Mouse (Mus musculus): ENCODE results near the gene Poll. TPM values are rescaled to one million over a fixed set of nuclear protein-coding genes. Genes with fewer than 3 reads are reported as not detected.
"Not testable (repeated sequence)": the region's sequence is repeated elsewhere in the genome, so short reads cannot be mapped to it uniquely, and the experiment has no call there.

The Poll gene
- polyA plus RNA-seq, 1 experiment from 2014 or later: 18.1 TPM

GRCm38 (mm10) chr19:45574941-45575631 lies 14.8 kb upstream of the Poll start:
- Histone ChIP-seq H3K27ac (no peak overlapping the region), H3K27me3 (peaks cover 78% of the 10 kb centered on the region)

GRCm38 (mm10) chr19:45574339-45574898 lies 14.1 kb upstream of the Poll start:
- Histone ChIP-seq H3K9ac (no peak overlapping the region), H3K4me1 (peaks cover 17% of the 10 kb centered on the region), H3K9me3 (no peaks in the 10 kb centered on the region), H3K27ac (no peak overlapping the region), H3K36me3 (replicated peaks) (peaks cover 37% of the 10 kb centered on the region), H3K4me3 (replicated peaks) (no peak overlapping the region), H3K27me3 (peaks cover 78% of the 10 kb centered on the region), H3K4me2 (no peak overlapping the region)
- WGBS: 79% methylated on average over 7 of the region's 7 CpGs
- ATAC-seq (ENCODE audit: low FRiP score): no peak

More at GRCm38 (mm10) chr19:45574941-45575631, 14.8 kb upstream of the Poll start:
- H3K9me3 ChIP-seq: no peaks in the 10 kb centered on the region
- H3K4me1 ChIP-seq: peaks cover 19% of the 10 kb centered on the region
- no peak for ATAC-seq (ENCODE audit: low FRiP score)
- no peak overlapping the region for H3K4me3 ChIP-seq (replicated peaks)
- H3K4me2 ChIP-seq: no peak overlapping the region
- 55% methylated on average over 19 of the region's 19 CpGs for WGBS
- H3K36me3 ChIP-seq (replicated peaks): peaks cover 37% of the 10 kb centered on the region
- no peak overlapping the region for H3K9ac ChIP-seq

- peak; percentile 55; the same call in 1 of the 2 replicates for ATAC-seq (ENCODE audit: low FRiP score)
- Histone ChIP-seq H3K4me2 (no peak overlapping the region), H3K4me1 (peaks cover 16% of the 10 kb centered on the region), H3K9ac (no peak overlapping the region), H3K27ac (no peak overlapping the region), H3K4me3 (replicated peaks) (no peak overlapping the region), H3K36me3 (replicated peaks) (peaks cover 33% of the 10 kb centered on the region), H3K27me3 (peaks cover 78% of the 10 kb centered on the region), H3K9me3 (no peaks in the 10 kb centered on the region)
- WGBS: 17% methylated on average over 6 of the region's 6 CpGs
Observed at GRCm38 (mm10) chr19:45573861-45574267, 13.5 kb upstream of the Poll start.

- H3K9me3 ChIP-seq: no peaks in the 10 kb centered on the region
- peaks cover 79% of the 10 kb centered on the region for H3K27me3 ChIP-seq
- WGBS: 78% methylated on average over 6 of the region's 6 CpGs
- H3K4me1 ChIP-seq: peaks cover 20% of the 10 kb centered on the region
- no peak overlapping the region for H3K4me2 ChIP-seq
- no peak overlapping the region for H3K27ac ChIP-seq
- H3K36me3 ChIP-seq (replicated peaks): peaks cover 26% of the 10 kb centered on the region
- no peak overlapping the region for H3K9ac ChIP-seq
- no peak for ATAC-seq (ENCODE audit: low FRiP score)
- no peak overlapping the region for H3K4me3 ChIP-seq (replicated peaks)
Observed at GRCm38 (mm10) chr19:45573033-45573432, 12.7 kb upstream of the Poll start.

- H3K9ac ChIP-seq: no peak overlapping the region
- peaks cover 7% of the 10 kb centered on the region for H3K36me3 ChIP-seq (replicated peaks)
- peaks cover 33% of the 10 kb centered on the region for H3K4me1 ChIP-seq
- H3K4me2 ChIP-seq: peak overlapping the region; percentile 19; the same call in 1 of the 2 replicates
- H3K27me3 ChIP-seq: peaks cover 75% of the 10 kb centered on the region
- H3K27ac ChIP-seq: 0 out of 2 replicates have a peak overlapping the region, but pooled peaks have one; percentile 42
- H3K4me3 ChIP-seq (replicated peaks): no peak overlapping the region
- WGBS: 6% methylated on average over 14 of the region's 14 CpGs
- no peaks in the 10 kb centered on the region for H3K9me3 ChIP-seq
- ATAC-seq (ENCODE audit: low FRiP score): no peak
Observed at GRCm38 (mm10) chr19:45567367-45567766, 7.0 kb upstream of the Poll start.

- Histone ChIP-seq H3K27ac (no peak overlapping the region), H3K9ac (no peak overlapping the region), H3K4me2 (no peak overlapping the region), H3K36me3 (replicated peaks) (no peaks in the 10 kb centered on the region), H3K4me3 (replicated peaks) (no peak overlapping the region), H3K9me3 (no peaks in the 10 kb centered on the region), H3K27me3 (peaks cover 62% of the 10 kb centered on the region), H3K4me1 (peaks cover 33% of the 10 kb centered on the region)
- no peak for ATAC-seq (ENCODE audit: low FRiP score)
- WGBS: 57% methylated on average over 15 of the region's 15 CpGs
Observed at GRCm38 (mm10) chr19:45565925-45566715, 5.8 kb upstream of the Poll start.

- Histone ChIP-seq H3K27ac (no peak overlapping the region), H3K4me3 (replicated peaks) (no peak overlapping the region), H3K4me1 (peaks cover 3% of the 10 kb centered on the region), H3K9me3 (no peaks in the 10 kb centered on the region), H3K36me3 (replicated peaks) (peaks cover 39% of the 10 kb centered on the region), H3K4me2 (no peak overlapping the region), H3K27me3 (peaks cover 14% of the 10 kb centered on the region), H3K9ac (no peak overlapping the region)
- no peak for ATAC-seq (ENCODE audit: low FRiP score)
- 95% methylated on average over 11 of the region's 11 CpGs for WGBS
Observed at GRCm38 (mm10) chr19:45554136-45554535, 6.2 kb downstream of the Poll start.

- H3K9me3 ChIP-seq: no peaks in the 10 kb centered on the region
- 93% methylated on average over 6 of the region's 6 CpGs for WGBS
- H3K27me3 ChIP-seq: peaks cover 29% of the 10 kb centered on the region
- H3K9ac ChIP-seq: no peak overlapping the region
- no peak overlapping the region for H3K4me3 ChIP-seq (replicated peaks)
- no peak overlapping the region for H3K27ac ChIP-seq
- peaks cover 35% of the 10 kb centered on the region for H3K36me3 ChIP-seq (replicated peaks)
- no peak for ATAC-seq (ENCODE audit: low FRiP score)
- H3K4me1 ChIP-seq: peaks cover 6% of the 10 kb centered on the region
- no peak overlapping the region for H3K4me2 ChIP-seq
Observed at GRCm38 (mm10) chr19:45552187-45552586, 8.1 kb downstream of the Poll start.

GRCm38 (mm10) chr19:45549948-45550347 lies 10.4 kb downstream of the Poll start:
- ATAC-seq (ENCODE audit: low FRiP score): no peak
- 85% methylated on average over 4 of the region's 4 CpGs for WGBS
- Histone ChIP-seq H3K27ac (no peak overlapping the region), H3K4me3 (replicated peaks) (no peak overlapping the region), H3K9me3 (no peaks in the 10 kb centered on the region), H3K9ac (no peak overlapping the region), H3K36me3 (replicated peaks) (peaks cover 21% of the 10 kb centered on the region), H3K4me2 (no peak overlapping the region), H3K27me3 (peaks cover 51% of the 10 kb centered on the region), H3K4me1 (peaks cover 6% of the 10 kb centered on the region)

- 75% methylated on average over 23 of the region's 23 CpGs for WGBS
- ATAC-seq (ENCODE audit: low FRiP score): no peak
- Histone ChIP-seq H3K36me3 (replicated peaks) (peaks cover 15% of the 10 kb centered on the region), H3K9ac (no peak overlapping the region), H3K4me2 (no peak overlapping the region), H3K4me3 (replicated peaks) (no peak overlapping the region), H3K4me1 (peaks cover 12% of the 10 kb centered on the region), H3K9me3 (no peaks in the 10 kb centered on the region), H3K27me3 (peaks cover 57% of the 10 kb centered on the region), H3K27ac (no peak overlapping the region)
Observed at GRCm38 (mm10) chr19:45549128-45549915, 11.0 kb downstream of the Poll start.

GRCm38 (mm10) chr19:45548196-45548595 lies 12.1 kb downstream of the Poll start:
- H3K4me2 ChIP-seq; H3K9me3 ChIP-seq; ATAC-seq (ENCODE audit: low FRiP score); H3K9ac ChIP-seq; H3K27ac ChIP-seq; H3K4me3 ChIP-seq (replicated peaks); H3K36me3 ChIP-seq (replicated peaks): not testable (repeated sequence)
- peaks cover 17% of the 10 kb centered on the region for H3K4me1 ChIP-seq
- peaks cover 68% of the 10 kb centered on the region for H3K27me3 ChIP-seq

GRCm38 (mm10) chr19:45544925-45545321 lies 15.4 kb downstream of the Poll start:
- Histone ChIP-seq H3K27me3 (peaks cover 94% of the 10 kb centered on the region), H3K4me1 (peaks cover 32% of the 10 kb centered on the region), H3K4me2 (peak overlapping the region; percentile 64), H3K4me3 (replicated peaks) (peak overlapping the region; percentile 29), H3K9me3 (no peaks in the 10 kb centered on the region), H3K9ac (peak overlapping the region; percentile 21; the same call in 1 of the 2 replicates), H3K27ac (no peak overlapping the region), H3K36me3 (replicated peaks) (no peaks in the 10 kb centered on the region)
- under 1% methylated on average over 30 of the region's 30 CpGs for WGBS
- ATAC-seq (ENCODE audit: low FRiP score): peak; percentile 57
